Mouse (Mus musculus): ENCODE measurements around the gene Isl1.

Isl1 gene

DNA sequence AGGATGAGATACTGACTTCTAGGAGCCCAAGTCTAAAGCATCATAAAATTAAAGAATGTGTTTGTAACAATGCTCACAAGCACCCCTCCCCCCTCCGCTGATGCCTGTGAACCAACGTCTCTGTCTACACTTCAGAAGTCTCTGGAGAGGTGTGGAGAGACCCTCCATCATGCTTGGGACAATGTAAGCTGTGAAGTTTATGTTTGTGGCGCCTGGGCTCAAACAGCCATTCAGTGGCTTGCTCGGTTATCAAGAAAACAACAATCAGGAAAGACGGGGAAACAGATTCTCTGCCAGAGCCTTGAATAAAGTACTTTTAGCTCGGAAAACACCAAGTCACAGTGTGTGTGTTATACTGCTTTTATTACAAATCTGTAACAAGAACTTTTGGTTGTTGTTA is 14.8 kb downstream of the Isl1 start:
- no peak for DNase-seq (ENCODE audit: low spot score in 2 of 2)

- DNase-seq (ENCODE audit: low spot score in 2 of 2), result no peak
Observed at GRCm38 (mm10) chr13:116294151-116294461, 15.4 kb downstream of the Isl1 start.

GRCm38 (mm10) chr13:116293301-116294150 is 16.0 kb downstream of the Isl1 start:
- no peak for DNase-seq (ENCODE audit: low spot score in 2 of 2)

DNA sequence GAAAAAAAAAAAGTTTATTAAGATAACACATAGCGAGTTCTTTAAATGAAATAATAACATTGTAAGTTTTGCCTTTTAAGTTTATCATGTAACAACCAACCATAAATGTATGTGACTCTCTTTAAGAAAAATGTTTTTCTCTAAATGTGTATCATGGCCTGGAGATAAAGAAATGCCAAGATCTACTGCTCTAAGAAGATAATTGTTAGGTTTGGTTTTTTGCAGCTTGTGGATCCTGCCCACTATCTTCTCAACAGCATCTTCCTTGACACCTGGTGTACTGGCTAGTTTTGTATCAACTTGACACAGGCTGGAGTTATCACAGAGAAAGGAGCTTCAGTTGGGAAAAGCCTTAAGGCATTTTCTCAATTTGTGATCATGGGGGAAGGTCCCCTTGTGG is 19.8 kb downstream of the Isl1 start:
- DNase-seq (ENCODE audit: low spot score in 2 of 2), result no peak

- DNase-seq (ENCODE audit: low spot score in 2 of 2), result no peak
Observed at GRCm38 (mm10) chr13:116279207-116279772, 30.2 kb downstream of the Isl1 start.
